Mouse (Mus musculus) cortical plate, adult 2 months (tissue): ENCODE results near the gene Gria2. TPM values are rescaled to one million over a fixed set of nuclear protein-coding genes. Genes with fewer than 3 reads are reported as not detected.

Source experiments
- H3K27ac ChIP-seq: fragments of 200-500 bp; 2 replicates; pipeline ENCODE4 v1.5.1; 2012; ENCODE audit warnings: low read length, control low read depth, inconsistent platforms; ENCODE audit not compliant: insufficient read depth
- H3K4me1 ChIP-seq: fragments of 200-500 bp; 2 replicates; pipeline ENCODE4 v1.6.1; 2011; ENCODE audit warnings: low read length; ENCODE audit not compliant: control insufficient read depth, insufficient read depth
- H3K4me3 ChIP-seq: fragments of 200-500 bp; 2 replicates; pipeline ENCODE4 v1.5.1; 2011; ENCODE audit warnings: mild to moderate bottlenecking, low read length, control low read depth; ENCODE audit not compliant: insufficient read depth
- CTCF ChIP-seq: fragments of 200-500 bp; IDR thresholded peaks from 2 replicates; pipeline ENCODE4 v1.5.1; 2011; ENCODE audit warnings: mild to moderate bottlenecking, control low read depth, low read length; ENCODE audit not compliant: insufficient read depth; ENCODE audit errors: extremely low read depth
- POLR2A ChIP-seq: fragments of 200-500 bp; IDR thresholded peaks from 2 replicates; pipeline ENCODE4 v1.6.1; 2011; ENCODE audit warnings: mild to moderate bottlenecking, low read length, control low read depth; ENCODE audit not compliant: insufficient read depth; ENCODE audit errors: extremely low read depth
- polyA plus RNA-seq: library from polyadenylated mRNA; depleted of rRNA; stranded (reverse); fragments of >200 nt; gene quantifications from 2 replicates; pipeline ENCODE4 v1.2.3, GENCODE M21; 2012

Gene Gria2
- polyA plus RNA-seq, 1 experiment, result 232 TPM

DNA sequence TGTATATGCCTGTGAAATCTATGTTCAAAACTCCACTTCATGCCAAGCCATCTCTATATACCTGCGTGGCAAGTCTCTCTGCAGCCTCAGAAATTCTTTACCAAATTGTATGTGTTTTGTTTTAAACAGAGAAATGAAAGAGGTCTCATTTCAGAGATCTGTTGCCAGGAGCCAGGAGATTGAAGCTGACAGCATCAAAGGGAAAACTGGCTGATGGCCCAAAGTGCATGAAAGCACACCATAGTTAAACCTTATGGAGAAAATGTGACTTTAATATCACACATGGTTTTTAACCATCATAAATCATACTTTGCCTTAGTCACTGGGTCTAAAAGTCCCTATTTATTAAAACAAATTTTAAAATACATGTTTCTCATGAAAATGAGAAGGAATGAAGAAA, 1.2 kb upstream of the Gria2 start:
- H3K4me3 ChIP-seq, result no peak overlapping the region
- no peak for TF ChIP-seq POLR2A
- TF ChIP-seq CTCF, result no peak
- H3K27ac ChIP-seq, result no peak overlapping the region
- no peaks in the 10 kb centered on the region for H3K4me1 ChIP-seq

GRCm38 (mm10) chr3:80803211-80803610, 576 bp upstream of the Gria2 start:
- TF ChIP-seq CTCF, result no peak
- TF ChIP-seq POLR2A, result no peak
- H3K4me1 ChIP-seq, result no peaks in the 10 kb centered on the region

DNA sequence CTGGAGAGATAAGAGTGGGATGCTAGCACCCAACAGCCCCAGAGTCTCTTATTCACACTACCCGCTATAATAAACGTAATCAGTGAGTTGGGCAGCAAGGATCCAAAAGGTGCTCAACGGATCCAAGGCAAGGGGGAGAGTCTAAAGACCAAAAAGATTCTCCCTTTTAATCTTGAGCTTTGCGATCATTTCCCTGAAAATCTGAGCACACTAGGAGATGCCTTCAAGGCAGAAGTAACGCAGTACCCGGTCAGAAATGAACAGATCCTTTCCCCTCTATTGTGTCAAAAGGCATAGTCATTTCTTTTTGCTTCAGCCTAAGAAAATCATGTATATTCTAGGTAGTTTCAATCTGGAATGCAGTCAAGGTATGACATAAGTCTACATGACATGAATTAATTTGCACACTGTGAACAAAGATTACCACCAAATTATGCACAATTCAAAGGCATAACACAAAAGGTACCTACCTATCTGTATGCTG, 766 bp downstream of the Gria2 start:
- TF ChIP-seq CTCF (no peak), POLR2A (no peak)

More at GRCm38 (mm10) chr3:80803211-80803610, 576 bp upstream of the Gria2 start:
- Histone ChIP-seq H3K4me3 (peak overlapping the region; percentile 95), H3K27ac (peak overlapping the region; percentile 79)

DNA sequence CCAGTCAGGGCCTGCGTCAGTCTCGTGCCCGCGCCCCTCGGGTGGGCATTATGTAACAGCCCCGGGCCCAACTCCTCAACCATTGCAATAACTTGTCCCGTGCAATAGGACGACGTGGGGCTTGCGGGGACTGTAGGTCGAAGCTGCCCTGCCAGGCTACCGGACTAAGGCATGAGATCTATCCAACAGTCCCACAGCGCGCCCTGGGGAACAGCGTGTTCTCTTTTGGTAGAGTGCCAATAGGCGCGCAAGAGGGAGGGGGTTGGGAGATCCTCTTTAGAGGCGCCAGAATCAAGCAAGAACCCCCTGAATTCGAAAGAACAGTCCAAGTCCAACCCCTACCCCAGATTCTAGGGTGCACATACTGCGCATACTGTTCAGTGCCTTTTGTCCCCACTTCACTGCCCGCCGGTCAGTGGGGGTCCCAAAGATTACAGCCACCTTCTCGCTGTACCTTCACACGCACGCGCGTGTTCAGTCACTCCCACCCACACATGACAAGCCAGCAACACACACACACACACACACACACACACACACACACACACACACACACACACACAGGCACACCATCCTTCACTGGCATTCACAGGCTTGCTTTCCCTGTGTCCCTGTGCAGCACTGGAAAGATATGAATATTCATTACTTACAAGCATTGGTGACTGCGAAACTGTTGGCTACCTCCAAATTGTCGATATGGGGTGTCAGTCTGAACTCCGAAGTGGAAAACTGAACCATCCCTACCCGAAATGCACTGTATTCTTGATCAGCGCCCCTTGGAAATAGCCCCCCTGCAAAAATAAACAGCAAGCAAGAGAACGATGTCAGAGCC, 1.4 kb downstream of the Gria2 start:
- Histone ChIP-seq H3K4me3 (peak overlapping the region; percentile 95), H3K27ac (peak overlapping the region; percentile 85), H3K4me1 (no peaks in the 10 kb centered on the region)
- no peak; the same call in 1 of the 2 replicates for TF ChIP-seq POLR2A
- no peak for TF ChIP-seq CTCF

More for the DNA sequence above, 766 bp downstream of the Gria2 start:
- Histone ChIP-seq H3K27ac (peak overlapping the region; percentile 85), H3K4me3 (peak overlapping the region; percentile 95), H3K4me1 (no peaks in the 10 kb centered on the region)

DNA sequence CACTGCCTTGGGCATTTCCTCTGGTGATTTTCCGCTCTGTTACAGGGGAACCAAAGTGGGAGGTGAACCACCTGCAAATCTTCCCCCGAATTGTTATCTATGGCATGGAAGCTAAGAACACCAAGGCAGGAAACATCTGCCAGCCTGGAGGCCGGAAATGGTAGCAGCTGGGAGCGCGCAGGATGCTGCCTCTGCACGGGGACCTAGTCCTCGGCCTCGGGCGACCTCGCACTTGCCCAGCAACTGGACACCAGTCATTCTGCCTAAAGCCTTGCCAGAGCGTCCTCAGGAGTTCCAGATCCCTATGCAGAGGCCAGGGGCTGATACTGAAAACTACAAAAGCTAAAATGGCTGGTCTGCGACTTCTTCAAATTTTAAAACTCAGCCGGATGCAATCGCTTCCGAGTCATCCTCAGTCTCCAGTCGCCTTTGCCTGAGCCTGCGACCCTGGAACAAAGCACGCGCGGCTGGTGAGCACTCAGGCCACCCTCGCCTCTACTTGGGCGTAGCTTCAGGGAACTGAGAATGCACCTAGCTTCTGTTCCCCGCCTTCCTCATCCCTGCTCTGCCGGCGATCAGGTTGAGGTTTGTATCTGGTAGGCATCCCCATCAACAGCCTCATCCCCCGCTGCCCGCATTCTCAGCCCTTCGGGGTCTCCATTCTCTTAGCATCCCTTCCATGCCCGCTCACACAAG, 2.2 kb downstream of the Gria2 start:
- H3K4me1 ChIP-seq, result no peaks in the 10 kb centered on the region
- H3K27ac ChIP-seq, result peak overlapping the region; percentile 85
- TF ChIP-seq CTCF (no peak), POLR2A (peak; percentile 53)
- peak overlapping the region; percentile 95 for H3K4me3 ChIP-seq

GRCm38 (mm10) chr3:80797935-80798334, 4.7 kb downstream of the Gria2 start:
- Histone ChIP-seq H3K4me3 (peak overlapping the region; percentile 47; the same call in 1 of the 2 replicates), H3K4me1 (no peaks in the 10 kb centered on the region; the same call in 1 of the 2 replicates), H3K27ac (no peak overlapping the region)
- TF ChIP-seq POLR2A, result no peak
- TF ChIP-seq CTCF, result no peak

DNA sequence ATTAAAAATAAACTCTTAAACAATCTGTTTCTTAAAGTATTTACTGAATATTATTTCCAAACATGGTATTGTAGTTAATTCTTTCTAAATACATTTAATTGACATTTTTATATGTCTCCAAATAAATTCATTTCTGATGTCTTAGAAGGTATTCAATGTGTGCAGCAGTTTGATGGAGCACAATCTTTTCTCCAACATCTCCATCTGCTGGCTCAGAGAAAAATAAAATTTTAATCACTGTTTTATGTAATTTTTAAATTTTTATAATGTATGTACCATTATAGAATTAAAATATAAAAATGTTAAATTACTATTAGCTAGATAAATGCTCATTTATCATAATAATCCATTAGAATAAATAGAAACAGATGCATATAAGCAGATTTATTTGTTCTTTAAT, 5.9 kb downstream of the Gria2 start:
- Histone ChIP-seq H3K4me3 (no peak overlapping the region), H3K27ac (no peak overlapping the region)

DNA sequence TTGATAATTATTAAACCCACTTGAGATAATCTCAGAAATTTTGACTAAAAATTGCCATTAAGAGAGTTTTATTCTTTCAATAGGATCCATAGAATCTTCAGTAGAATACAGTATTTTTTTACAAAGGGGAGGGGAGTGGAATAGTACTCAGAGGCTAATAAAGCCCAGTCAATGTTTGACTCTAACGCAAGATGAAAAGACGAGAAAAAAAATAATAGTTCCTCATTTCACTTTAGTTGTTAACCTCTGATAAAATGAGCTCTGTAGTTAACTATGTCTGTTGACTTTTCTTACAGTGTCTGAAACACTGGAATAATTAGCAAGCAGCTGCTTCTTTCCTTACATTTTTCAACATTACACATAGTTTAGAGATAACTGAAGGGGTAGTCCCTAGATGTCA, 7.4 kb downstream of the Gria2 start:
- Histone ChIP-seq H3K4me1 (no peaks in the 10 kb centered on the region; the same call in 1 of the 2 replicates), H3K4me3 (no peak overlapping the region), H3K27ac (no peak overlapping the region)
- TF ChIP-seq POLR2A (no peak), CTCF (no peak)

More for the DNA sequence above, 5.9 kb downstream of the Gria2 start:
- TF ChIP-seq POLR2A, result no peak
- no peak for TF ChIP-seq CTCF
- no peaks in the 10 kb centered on the region; the same call in 1 of the 2 replicates for H3K4me1 ChIP-seq

DNA sequence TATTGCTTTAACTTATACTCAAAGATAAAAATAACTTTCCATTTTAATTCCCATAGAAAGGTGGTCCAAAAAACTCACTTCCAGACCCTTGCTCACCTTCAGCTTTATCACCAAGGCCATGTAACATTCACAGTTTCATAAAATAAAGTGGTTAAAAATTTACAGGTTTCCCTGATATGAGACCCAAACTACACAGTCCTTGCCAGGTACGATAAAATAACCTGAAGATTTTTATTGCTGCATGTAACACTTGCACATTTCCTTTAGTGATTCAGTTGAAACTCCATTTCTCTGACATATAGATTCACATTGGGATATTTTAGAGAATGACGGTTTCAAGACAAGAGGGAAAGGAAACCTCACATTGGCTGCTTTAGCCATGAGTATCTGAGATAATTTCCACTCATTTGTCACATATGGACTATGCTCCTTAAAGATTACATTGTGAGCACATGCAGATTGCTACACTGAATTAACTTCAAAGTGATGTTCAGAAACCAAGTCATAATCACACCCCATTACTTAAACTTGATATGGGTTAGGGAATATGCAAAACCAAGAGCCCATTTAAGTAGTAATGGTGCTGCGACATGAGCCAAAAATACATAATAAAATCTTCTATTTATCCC, 15.4 kb downstream of the Gria2 start:
- no peak overlapping the region for H3K27ac ChIP-seq
- peaks cover 1% of the 10 kb centered on the region; the same call in 1 of the 2 replicates for H3K4me1 ChIP-seq
- TF ChIP-seq POLR2A, result no peak
- TF ChIP-seq CTCF, result no peak
- no peak overlapping the region for H3K4me3 ChIP-seq
